Mouse (Mus musculus): ENCODE measurements around the gene Ltbp2. TPM values are rescaled to one million over a fixed set of nuclear protein-coding genes. Genes with fewer than 3 reads are reported as not detected.

Ltbp2 gene
- polyA plus RNA-seq (2014; fragmentation: Nextera tagmentation; extraction: Ambion mirVana): 2.9 and 3.0 TPM in 2 replicates

DNA sequence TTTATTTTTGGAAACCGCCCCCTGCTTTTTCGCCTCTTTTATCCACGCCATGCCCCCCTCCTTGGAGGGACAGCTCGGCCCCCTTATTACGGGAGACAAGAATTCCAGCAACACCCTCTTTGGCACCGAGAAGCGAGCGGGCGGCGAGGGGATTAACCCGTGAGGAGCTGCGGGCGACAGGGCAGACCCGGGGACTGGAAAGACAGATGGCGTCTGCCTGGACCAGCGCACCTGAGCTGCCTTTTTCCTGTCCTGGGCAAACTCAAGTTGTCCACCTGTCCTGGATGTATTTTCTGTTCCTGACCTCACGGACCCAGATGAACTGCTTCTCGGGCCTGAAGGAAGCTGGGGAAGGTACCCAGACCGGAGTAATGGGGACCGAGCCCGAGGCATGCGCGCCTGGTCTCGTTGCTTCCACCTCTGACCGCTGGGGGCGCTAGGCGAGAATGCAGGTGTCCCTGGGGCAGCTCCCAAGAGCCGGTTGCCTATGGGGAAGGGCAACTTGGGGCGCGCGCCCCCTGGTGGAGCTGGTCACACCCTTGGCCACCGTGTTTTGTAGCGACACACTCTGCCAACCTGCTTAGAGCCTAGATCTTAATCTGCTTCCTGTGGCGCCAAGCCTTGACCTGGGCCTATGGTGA lies at the start of gene Ltbp2:
TSS of gene Ltbp2 (minus strand) at position 52 of the 641 bp plus-strand sequence.
- no peaks in the 10 kb centered on the region for H3K36me3 ChIP-seq (ENCODE audit: control insufficient read depth, insufficient read depth, low read length)
- peaks cover 2 to 19% of the 10 kb centered on the region in 2 experiments; a peak in 3 of 4 replicates for H3K4me1 ChIP-seq (ENCODE audit: control insufficient read depth in 2 of 2, insufficient read depth in 2 of 2, low read length in 2 of 2)
- 3% methylated on average over 34 of the region's 34 CpGs for WGBS
- ATAC-seq (ENCODE audit: insufficient number of reproducible peaks, insufficient read depth, low FRiP score, low read depth): 0 out of 2 replicates have a peak, but pooled peaks have one; percentile 57
- peak within 1 kb of the TSS; percentile 38 to 45 for H3K4me3 ChIP-seq (ENCODE audit: control insufficient read depth in 1 of 2, insufficient read depth in 1 of 2, low read depth in 1 of 2, low read length in 2 of 2)
- H3K27ac ChIP-seq (replicated peaks in 1 of 2; ENCODE audit: control insufficient read depth in 1 of 2, insufficient read depth in 1 of 2, low read depth in 2 of 2, low read length in 2 of 2): no peak within 1 kb of the TSS
- no peaks in the 10 kb centered on the region for H3K9me3 ChIP-seq (ENCODE audit: control insufficient read depth, low read length)
- H3K4me2 ChIP-seq (ENCODE audit: low read length): peak within 1 kb of the TSS; percentile 79
- peak within 1 kb of the TSS; percentile 64 for H3K9ac ChIP-seq (ENCODE audit: low read length)
- peaks cover 68% of the 10 kb centered on the region for H3K27me3 ChIP-seq (ENCODE audit: control insufficient read depth, insufficient read depth, low read length)

DNA sequence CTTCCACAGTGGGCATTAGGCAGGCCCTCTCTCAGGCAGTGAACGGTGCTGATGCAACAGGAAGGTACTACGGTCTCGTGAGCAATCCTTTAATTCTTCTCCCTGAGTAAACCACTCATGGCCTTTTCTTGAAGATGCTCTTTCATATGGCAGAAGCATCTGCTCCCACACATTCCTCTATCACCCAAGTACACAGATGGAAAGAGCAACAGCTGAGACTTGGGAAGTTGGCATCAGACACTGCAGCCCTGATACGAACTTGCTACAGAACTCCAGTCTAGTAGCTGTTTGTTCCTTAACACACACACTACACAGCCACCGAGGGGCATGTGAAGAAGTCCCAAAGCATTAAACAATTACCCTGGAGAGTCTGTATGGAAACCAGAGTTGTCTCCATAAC lies 48.0 kb upstream of the Ltbp2 start:
- H3K4me3 ChIP-seq (ENCODE audit: control insufficient read depth in 1 of 2, insufficient read depth in 1 of 2, low read depth in 1 of 2, low read length in 2 of 2): no peak overlapping the region
- 0 out of 4 replicates have a peak, but pooled peaks cover 0 to 7% of the 10 kb centered on the region in 2 experiments for H3K4me1 ChIP-seq (ENCODE audit: control insufficient read depth in 2 of 2, insufficient read depth in 2 of 2, low read length in 2 of 2)
- H3K27me3 ChIP-seq (ENCODE audit: control insufficient read depth, insufficient read depth, low read length): no peaks in the 10 kb centered on the region
- H3K4me2 ChIP-seq (ENCODE audit: low read length): no peak overlapping the region
- H3K27ac ChIP-seq (replicated peaks in 1 of 2; ENCODE audit: control insufficient read depth in 1 of 2, insufficient read depth in 1 of 2, low read depth in 2 of 2, low read length in 2 of 2): no peak overlapping the region
- ATAC-seq (ENCODE audit: insufficient number of reproducible peaks, insufficient read depth, low FRiP score, low read depth): no peak
- H3K9ac ChIP-seq (ENCODE audit: low read length): no peak overlapping the region
- no peaks in the 10 kb centered on the region for H3K9me3 ChIP-seq (ENCODE audit: control insufficient read depth, low read length)
- WGBS: 92% methylated on average over 5 of the region's 5 CpGs
- H3K36me3 ChIP-seq (ENCODE audit: control insufficient read depth, insufficient read depth, low read length): peaks cover 88% of the 10 kb centered on the region

- Histone ChIP-seq H3K36me3 (ENCODE audit: control insufficient read depth, insufficient read depth, low read length) (peaks cover 83% of the 10 kb centered on the region), H3K9ac (ENCODE audit: low read length) (peak overlapping the region; percentile 58)
Observed at GRCm38 (mm10) chr12:84921881-84922419, 45.6 kb upstream of the Ltbp2 start.

GRCm38 (mm10) chr12:84918809-84919208 lies 42.5 kb upstream of the Ltbp2 start:
- 0 out of 4 replicates have a peak, but pooled peaks cover 0 to 9% of the 10 kb centered on the region in 2 experiments for H3K4me1 ChIP-seq (ENCODE audit: control insufficient read depth in 2 of 2, insufficient read depth in 2 of 2, low read length in 2 of 2)
- peaks cover 60% of the 10 kb centered on the region for H3K36me3 ChIP-seq (ENCODE audit: control insufficient read depth, insufficient read depth, low read length)
- WGBS: 85% methylated on average over 6 of the region's 6 CpGs
- no peaks in the 10 kb centered on the region for H3K27me3 ChIP-seq (ENCODE audit: control insufficient read depth, insufficient read depth, low read length)
- H3K27ac ChIP-seq (replicated peaks in 1 of 2; ENCODE audit: control insufficient read depth in 1 of 2, insufficient read depth in 1 of 2, low read depth in 2 of 2, low read length in 2 of 2): no peak overlapping the region
- H3K9ac ChIP-seq (ENCODE audit: low read length): no peak overlapping the region
- no peak overlapping the region for H3K4me3 ChIP-seq (ENCODE audit: control insufficient read depth in 1 of 2, insufficient read depth in 1 of 2, low read depth in 1 of 2, low read length in 2 of 2)
- ATAC-seq (ENCODE audit: insufficient number of reproducible peaks, insufficient read depth, low FRiP score, low read depth): no peak
- H3K9me3 ChIP-seq (ENCODE audit: control insufficient read depth, low read length): no peaks in the 10 kb centered on the region
- no peak overlapping the region for H3K4me2 ChIP-seq (ENCODE audit: low read length)

More at GRCm38 (mm10) chr12:84921881-84922419, 45.6 kb upstream of the Ltbp2 start:
- WGBS: 57% methylated on average over 8 of the region's 8 CpGs
- H3K27me3 ChIP-seq (ENCODE audit: control insufficient read depth, insufficient read depth, low read length): no peaks in the 10 kb centered on the region
- ATAC-seq (ENCODE audit: insufficient number of reproducible peaks, insufficient read depth, low FRiP score, low read depth): no peak
- H3K4me3 ChIP-seq (ENCODE audit: control insufficient read depth in 1 of 2, insufficient read depth in 1 of 2, low read depth in 1 of 2, low read length in 2 of 2): peak overlapping the region in 1 of 2 experiments; percentile 20; a peak in 1 of 4 replicates
- H3K9me3 ChIP-seq (ENCODE audit: control insufficient read depth, low read length): no peaks in the 10 kb centered on the region
- peak overlapping the region in 1 of 2 experiments; percentile 73; a peak in 3 of 4 replicates for H3K27ac ChIP-seq (replicated peaks in 1 of 2; ENCODE audit: control insufficient read depth in 1 of 2, insufficient read depth in 1 of 2, low read depth in 2 of 2, low read length in 2 of 2)
- peak overlapping the region; percentile 43 for H3K4me2 ChIP-seq (ENCODE audit: low read length)
- 0 out of 4 replicates have a peak, but pooled peaks cover 0 to 9% of the 10 kb centered on the region in 2 experiments for H3K4me1 ChIP-seq (ENCODE audit: control insufficient read depth in 2 of 2, insufficient read depth in 2 of 2, low read length in 2 of 2)

GRCm38 (mm10) chr12:84917799-84918198 lies 41.5 kb upstream of the Ltbp2 start:
- Histone ChIP-seq H3K27me3 (ENCODE audit: control insufficient read depth, insufficient read depth, low read length) (no peaks in the 10 kb centered on the region), H3K36me3 (ENCODE audit: control insufficient read depth, insufficient read depth, low read length) (peaks cover 50% of the 10 kb centered on the region), H3K4me1 (ENCODE audit: control insufficient read depth in 2 of 2, insufficient read depth in 2 of 2, low read length in 2 of 2) (0 out of 4 replicates have a peak, but pooled peaks cover 0 to 9% of the 10 kb centered on the region in 2 experiments), H3K4me2 (ENCODE audit: low read length) (no peak overlapping the region), H3K9ac (ENCODE audit: low read length) (no peak overlapping the region), H3K4me3 (ENCODE audit: control insufficient read depth in 1 of 2, insufficient read depth in 1 of 2, low read depth in 1 of 2, low read length in 2 of 2) (no peak overlapping the region), H3K9me3 (ENCODE audit: control insufficient read depth, low read length) (no peaks in the 10 kb centered on the region), H3K27ac (replicated peaks in 1 of 2; ENCODE audit: control insufficient read depth in 1 of 2, insufficient read depth in 1 of 2, low read depth in 2 of 2, low read length in 2 of 2) (no peak overlapping the region)
- no peak for ATAC-seq (ENCODE audit: insufficient number of reproducible peaks, insufficient read depth, low FRiP score, low read depth)
- 53% methylated on average over 3 of the region's 3 CpGs for WGBS

GRCm38 (mm10) chr12:84914959-84915358 lies 38.6 kb upstream of the Ltbp2 start:
- H3K9ac ChIP-seq (ENCODE audit: low read length): no peak overlapping the region

DNA sequence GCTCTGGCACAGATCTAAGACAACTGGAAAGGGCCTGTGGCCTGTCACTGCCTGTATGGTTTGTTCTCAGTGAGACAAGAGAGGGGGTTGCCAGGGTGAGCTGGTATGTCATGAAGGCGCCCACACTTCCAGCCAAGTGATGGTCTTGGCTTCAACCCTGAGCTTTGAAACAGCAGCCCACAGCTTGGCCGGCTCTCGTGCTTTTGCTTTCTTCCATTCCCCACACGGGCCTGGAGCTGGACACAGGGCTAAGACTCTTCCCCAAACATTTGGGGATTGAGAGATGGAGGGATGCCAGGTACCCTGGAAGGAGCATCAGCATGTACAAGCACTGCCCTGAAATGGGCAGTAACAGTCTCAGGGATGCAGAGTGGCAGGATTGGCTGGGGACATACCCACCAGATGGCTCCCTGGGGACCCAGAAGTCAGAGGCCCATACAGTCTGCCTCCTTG lies 36.3 kb upstream of the Ltbp2 start:
- Histone ChIP-seq H3K27me3 (ENCODE audit: control insufficient read depth, insufficient read depth, low read length) (no peaks in the 10 kb centered on the region), H3K9ac (ENCODE audit: low read length) (no peak overlapping the region), H3K4me3 (ENCODE audit: control insufficient read depth in 1 of 2, insufficient read depth in 1 of 2, low read depth in 1 of 2, low read length in 2 of 2) (no peak overlapping the region), H3K36me3 (ENCODE audit: control insufficient read depth, insufficient read depth, low read length) (peaks cover 14% of the 10 kb centered on the region), H3K4me2 (ENCODE audit: low read length) (no peak overlapping the region), H3K9me3 (ENCODE audit: control insufficient read depth, low read length) (no peaks in the 10 kb centered on the region), H3K4me1 (ENCODE audit: control insufficient read depth in 2 of 2, insufficient read depth in 2 of 2, low read length in 2 of 2) (peaks cover 6 to 9% of the 10 kb centered on the region in 2 experiments), H3K27ac (replicated peaks in 1 of 2; ENCODE audit: control insufficient read depth in 1 of 2, insufficient read depth in 1 of 2, low read depth in 2 of 2, low read length in 2 of 2) (no peak overlapping the region)
- ATAC-seq (ENCODE audit: insufficient number of reproducible peaks, insufficient read depth, low FRiP score, low read depth): no peak
- 89% methylated on average over 4 of the region's 4 CpGs for WGBS

More at GRCm38 (mm10) chr12:84914959-84915358, 38.6 kb upstream of the Ltbp2 start:
- ATAC-seq (ENCODE audit: insufficient number of reproducible peaks, insufficient read depth, low FRiP score, low read depth): no peak
- Histone ChIP-seq H3K27me3 (ENCODE audit: control insufficient read depth, insufficient read depth, low read length) (no peaks in the 10 kb centered on the region), H3K27ac (replicated peaks in 1 of 2; ENCODE audit: control insufficient read depth in 1 of 2, insufficient read depth in 1 of 2, low read depth in 2 of 2, low read length in 2 of 2) (no peak overlapping the region), H3K4me1 (ENCODE audit: control insufficient read depth in 2 of 2, insufficient read depth in 2 of 2, low read length in 2 of 2) (0 out of 4 replicates have a peak, but pooled peaks cover 0 to 2% of the 10 kb centered on the region in 2 experiments), H3K4me2 (ENCODE audit: low read length) (no peak overlapping the region), H3K36me3 (ENCODE audit: control insufficient read depth, insufficient read depth, low read length) (peaks cover 32% of the 10 kb centered on the region), H3K9me3 (ENCODE audit: control insufficient read depth, low read length) (no peaks in the 10 kb centered on the region), H3K4me3 (ENCODE audit: control insufficient read depth in 1 of 2, insufficient read depth in 1 of 2, low read depth in 1 of 2, low read length in 2 of 2) (no peak overlapping the region)
- WGBS: 88% methylated on average over 5 of the region's 5 CpGs

All from heart, embryonic 14.5 days (tissue).